Mouse (Mus musculus): ENCODE measurements at regions not wholly inside any gene's neighbourhood (a gene's known extent, or its start where the extent isn't known, plus 50 kb on each side); places are given as distances from the start of the nearest gene placed in this dataset.

GRCm38 (mm10) chr10:96371321-96371653, 234.9 kb downstream of the Gm5426 start:
- TF ChIP-seq CTCF (IDR thresholded peaks at IDR 0.05; ENCODE audit: extremely low read depth, insufficient read depth, low read length): no peak
- TF ChIP-seq POLR2A (IDR thresholded peaks at IDR 0.05; ENCODE audit: extremely low read depth, insufficient read depth, low read length): no peak
